Mouse (Mus musculus): ENCODE measurements around the gene Mapk14.

Gene Mapk14

GRCm38 (mm10) chr17:28797031-28797430 is 105.9 kb downstream of the Mapk14 start:
- no peak for DNase-seq

All from kidney, adult 8-10 months (tissue).